ENCODE assay signal across 1 mouse cellular context in genomic region chr7:118798105-118798570, GRCm38 (mm10).
TF ChIP-seq lines count a peak whose summit lies in the region.

No protein-coding gene starts in this region.

TF ChIP-seq in CH12.LX, 34 proteins besides CTCF, POLR2A, EP300 and RAD21 (continued from another document):
- TF ChIP-seq MAZ (IDR thresholded peaks at IDR 0.05; ENCODE audit: low read depth, low read length) (no peak), MXI1 (IDR thresholded peaks at IDR 0.05; ENCODE audit: low read depth, low read length) (no peak; the same call in 1 of the 2 replicates), POLR2AphosphoS2 (IDR thresholded peaks at IDR 0.05; ENCODE audit: low read depth, low read length) (no peak), SMC3 (IDR thresholded peaks at IDR 0.05; ENCODE audit: low read depth, low read length) (no peak), ZNF384 (IDR thresholded peaks at IDR 0.05; ENCODE audit: low read depth, low read length) (peak; percentile 14; the same call in 1 of the 2 replicates)
TF ChIP-seq in CH12.LX: peak in this region for 8.
